Mouse (Mus musculus) neural tube, embryonic 15.5 days (tissue): ENCODE measurements around the gene Bik. TPM values are rescaled to one million over a fixed set of nuclear protein-coding genes. Genes with fewer than 3 reads are reported as not detected.

Source experiments
- ATAC-seq: fragments of 200-750 bp; cut with Nextera tagmentation; 2 replicates; pipeline ENCODE4 v1.8.0; 2017; ENCODE audit warnings: mild to moderate bottlenecking, moderate TSS enrichment, moderate library complexity; ENCODE audit not compliant: low FRiP score
- H3K27ac ChIP-seq: fragments of 300-500 bp; sonication (generic); replicated peaks from 2 replicates; pipeline ENCODE4 v1.5.1; 2015; ENCODE audit warnings: mild to moderate bottlenecking, inconsistent platforms
- H3K27me3 ChIP-seq: fragments of 300-500 bp; sonication (generic); replicated peaks from 2 replicates; pipeline ENCODE4 v1.6.1; 2015; ENCODE audit warnings: inconsistent platforms
- H3K36me3 ChIP-seq: fragments of 300-500 bp; sonication (generic); 2 replicates; pipeline ENCODE4 v1.6.1; 2015; ENCODE audit warnings: inconsistent platforms
- H3K4me1 ChIP-seq: fragments of 300-500 bp; sonication (generic); 2 replicates; pipeline ENCODE4 v1.6.1; 2015; ENCODE audit warnings: inconsistent platforms
- H3K4me2 ChIP-seq: fragments of 300-500 bp; sonication (generic); 2 replicates; pipeline ENCODE4 v1.6.1; 2015; ENCODE audit warnings: inconsistent platforms, mild to moderate bottlenecking, moderate library complexity
- H3K4me3 ChIP-seq: fragments of 300-500 bp; sonication (generic); replicated peaks from 2 replicates; pipeline ENCODE4 v1.5.1; 2015; ENCODE audit warnings: mild to moderate bottlenecking, inconsistent platforms
- H3K9ac ChIP-seq: fragments of 300-500 bp; sonication (generic); replicated peaks from 2 replicates; pipeline ENCODE4 v1.6.1; 2015; ENCODE audit warnings: mild to moderate bottlenecking, inconsistent platforms
- H3K9me3 ChIP-seq: fragments of 300-500 bp; sonication (generic); replicated peaks from 2 replicates; pipeline ENCODE4 v1.6.1; 2016; ENCODE audit warnings: inconsistent platforms
- WGBS: fragments of 180-500 bp; shearing (Covaris S2); methylation state at CpG from one replicate; pipeline ENCODE4 v1.1.7; 2015; ENCODE audit warnings: mixed read lengths; 5-methylcytosine and 5-hydroxymethylcytosine counted together
- polyA plus RNA-seq: library from polyadenylated mRNA; unstranded; fragments of >200 nt; fragmentation: Nextera tagmentation; extraction: Ambion mirVana; gene quantifications from 2 replicates; pipeline ENCODE4 v1.2.1, GENCODE M21; 2015

The Bik gene
- polyA plus RNA-seq, 1 experiment from 2014 or later, result 0.75 TPM

DNA sequence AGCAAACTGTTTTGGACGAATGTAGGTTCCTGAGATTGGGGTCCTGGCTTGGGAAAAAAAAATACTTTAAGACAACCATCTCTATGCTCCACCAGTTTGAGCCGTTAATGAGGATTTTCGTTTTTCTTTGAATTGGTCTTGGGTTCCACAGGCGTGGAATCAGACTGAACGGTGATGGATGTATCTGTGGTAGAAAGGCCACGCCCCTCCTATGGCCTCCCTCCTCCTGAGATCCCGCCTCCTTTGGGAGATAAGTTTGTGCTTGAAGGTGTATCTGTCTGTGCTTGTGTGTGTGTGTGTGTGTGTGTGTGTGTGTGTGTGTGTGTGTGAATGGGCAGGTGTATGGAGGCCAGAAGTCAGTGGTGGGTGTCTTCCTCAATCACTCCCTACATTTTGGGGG, 5.9 kb downstream of the Bik start:
- no peak for ATAC-seq
- H3K9ac ChIP-seq, result no peak overlapping the region
- H3K27me3 ChIP-seq, result peaks cover 17% of the 10 kb centered on the region
- WGBS, result 82% methylated on average over 7 of the region's 7 CpGs
- no peak overlapping the region for H3K4me3 ChIP-seq
- no peaks in the 10 kb centered on the region for H3K4me1 ChIP-seq
- no peaks in the 10 kb centered on the region for H3K36me3 ChIP-seq
- no peak overlapping the region for H3K27ac ChIP-seq
- H3K4me2 ChIP-seq, result no peak overlapping the region
- no peaks in the 10 kb centered on the region for H3K9me3 ChIP-seq

- Histone ChIP-seq H3K36me3 (no peaks in the 10 kb centered on the region), H3K27ac (no peak overlapping the region), H3K4me3 (no peak overlapping the region), H3K9me3 (no peaks in the 10 kb centered on the region), H3K9ac (no peak overlapping the region), H3K27me3 (no peaks in the 10 kb centered on the region), H3K4me2 (no peak overlapping the region), H3K4me1 (no peaks in the 10 kb centered on the region)
- 80% methylated on average over 17 of the region's 17 CpGs for WGBS
- no peak for ATAC-seq
Measured at GRCm38 (mm10) chr15:83534960-83535889, 8.6 kb downstream of the Bik start.

DNA sequence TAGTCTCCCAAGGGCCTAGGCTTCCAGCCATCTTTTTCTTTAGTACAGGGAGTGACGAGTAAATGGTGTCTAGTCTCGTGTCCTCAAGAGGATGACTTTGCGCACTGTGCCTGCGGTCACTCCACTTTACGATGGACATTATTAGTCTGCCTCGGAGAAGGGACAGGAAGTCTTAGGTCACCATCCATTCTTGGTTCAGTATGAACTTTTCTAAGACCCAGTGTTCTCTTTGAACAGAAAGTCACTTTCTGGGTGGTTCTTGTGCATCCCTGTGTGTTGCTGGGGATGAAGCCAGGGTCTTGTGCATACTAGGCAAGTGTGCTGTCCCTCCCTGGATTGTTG, 9.2 kb downstream of the Bik start:
- Histone ChIP-seq H3K4me3 (no peak overlapping the region), H3K27ac (no peak overlapping the region), H3K4me2 (no peak overlapping the region), H3K9me3 (no peaks in the 10 kb centered on the region), H3K4me1 (no peaks in the 10 kb centered on the region), H3K36me3 (no peaks in the 10 kb centered on the region), H3K9ac (no peak overlapping the region), H3K27me3 (no peaks in the 10 kb centered on the region)
- ATAC-seq, result no peak
- 76% methylated on average over 6 of the region's 6 CpGs for WGBS

- H3K4me3 ChIP-seq, result no peak overlapping the region
- no peak for ATAC-seq
- no peaks in the 10 kb centered on the region for H3K4me1 ChIP-seq
- H3K27me3 ChIP-seq, result no peaks in the 10 kb centered on the region
- H3K9me3 ChIP-seq, result no peaks in the 10 kb centered on the region
- 97% methylated on average over 2 of the region's 2 CpGs for WGBS
- H3K27ac ChIP-seq, result no peak overlapping the region
- H3K4me2 ChIP-seq, result no peak overlapping the region
- H3K36me3 ChIP-seq, result no peaks in the 10 kb centered on the region
- no peak overlapping the region for H3K9ac ChIP-seq
Measured at GRCm38 (mm10) chr15:83538855-83539254, 12.2 kb downstream of the Bik start.

- Histone ChIP-seq H3K4me3 (no peak overlapping the region), H3K27ac (no peak overlapping the region), H3K4me1 (no peaks in the 10 kb centered on the region), H3K4me2 (no peak overlapping the region), H3K36me3 (no peaks in the 10 kb centered on the region), H3K9ac (no peak overlapping the region), H3K9me3 (no peaks in the 10 kb centered on the region), H3K27me3 (no peaks in the 10 kb centered on the region)
- 72% methylated on average over 4 of the region's 4 CpGs for WGBS
- ATAC-seq, result no peak
Measured at GRCm38 (mm10) chr15:83539905-83540304, 13.2 kb downstream of the Bik start.

DNA sequence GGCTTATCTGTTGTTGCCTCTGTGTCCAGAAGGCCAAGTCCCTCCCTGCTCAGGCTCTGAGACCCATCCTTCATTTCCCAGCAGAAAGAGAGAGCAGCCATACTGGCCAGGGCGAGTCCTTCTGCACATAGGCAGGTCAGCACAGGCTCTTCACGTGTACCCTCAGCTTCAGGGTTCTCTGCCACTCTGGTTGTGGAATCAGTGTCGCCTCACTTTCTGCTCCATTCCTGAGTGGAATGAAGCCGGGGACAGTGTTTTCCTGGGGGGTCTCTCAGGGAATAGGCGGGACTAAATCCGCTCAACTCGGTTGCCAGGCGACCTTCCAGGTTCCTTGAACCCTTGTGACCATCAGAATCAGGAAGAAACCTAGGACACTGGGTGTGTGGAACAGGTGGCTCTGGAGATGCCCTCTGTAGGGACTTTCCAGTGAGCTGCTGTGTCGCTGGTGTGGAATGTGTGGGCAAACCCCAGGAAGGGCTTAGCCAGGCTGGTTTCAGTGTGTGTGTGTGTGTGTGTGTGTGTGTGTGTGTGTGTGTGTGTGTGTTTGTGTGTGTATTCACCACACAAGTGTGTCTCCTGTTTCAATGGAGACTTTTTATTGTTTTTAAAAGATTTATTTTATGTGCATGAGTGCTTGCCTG, 15.1 kb downstream of the Bik start:
- no peak overlapping the region for H3K9ac ChIP-seq
- WGBS, result 83% methylated on average over 9 of the region's 9 CpGs
- ATAC-seq, result no peak
- H3K4me1 ChIP-seq, result no peaks in the 10 kb centered on the region
- no peak overlapping the region for H3K4me2 ChIP-seq
- peaks cover 15% of the 10 kb centered on the region for H3K36me3 ChIP-seq
- H3K9me3 ChIP-seq, result no peaks in the 10 kb centered on the region
- no peak overlapping the region for H3K4me3 ChIP-seq
- H3K27me3 ChIP-seq, result no peaks in the 10 kb centered on the region
- no peak overlapping the region for H3K27ac ChIP-seq

- H3K4me3 ChIP-seq, result no peak overlapping the region
- peaks cover 50% of the 10 kb centered on the region for H3K36me3 ChIP-seq
- no peak overlapping the region for H3K27ac ChIP-seq
- no peak overlapping the region for H3K9ac ChIP-seq
- H3K9me3 ChIP-seq, result no peaks in the 10 kb centered on the region
- ATAC-seq, result no peak
- H3K27me3 ChIP-seq, result no peaks in the 10 kb centered on the region
- no peaks in the 10 kb centered on the region for H3K4me1 ChIP-seq
- WGBS, result 90% methylated on average over 7 of the region's 7 CpGs
- H3K4me2 ChIP-seq, result no peak overlapping the region
Measured at GRCm38 (mm10) chr15:83546029-83546428, 19.4 kb downstream of the Bik start.

GRCm38 (mm10) chr15:83547144-83547543, 20.5 kb downstream of the Bik start:
- Histone ChIP-seq H3K4me3 (no peak overlapping the region), H3K4me1 (no peaks in the 10 kb centered on the region), H3K27me3 (no peaks in the 10 kb centered on the region), H3K9ac (no peak overlapping the region), H3K27ac (no peak overlapping the region), H3K9me3 (no peaks in the 10 kb centered on the region), H3K4me2 (no peak overlapping the region), H3K36me3 (peaks cover 54% of the 10 kb centered on the region)
- WGBS, result 92% methylated on average over 8 of the region's 8 CpGs
- no peak for ATAC-seq

- no peak for ATAC-seq
- Histone ChIP-seq H3K4me3 (no peak overlapping the region), H3K27ac (no peak overlapping the region), H3K9me3 (no peaks in the 10 kb centered on the region), H3K4me2 (no peak overlapping the region), H3K36me3 (peaks cover 58% of the 10 kb centered on the region), H3K9ac (no peak overlapping the region), H3K27me3 (no peaks in the 10 kb centered on the region), H3K4me1 (peaks cover 18% of the 10 kb centered on the region)
- WGBS, result 87% methylated on average over 2 of the region's 2 CpGs
Measured at GRCm38 (mm10) chr15:83550137-83550536, 23.5 kb downstream of the Bik start.

- Histone ChIP-seq H3K27me3 (no peaks in the 10 kb centered on the region; the same call in 1 of the 2 replicates), H3K9me3 (no peaks in the 10 kb centered on the region), H3K36me3 (peaks cover 24% of the 10 kb centered on the region), H3K4me1 (peaks cover 26% of the 10 kb centered on the region), H3K9ac (no peak overlapping the region), H3K4me3 (no peak overlapping the region), H3K4me2 (no peak overlapping the region), H3K27ac (no peak overlapping the region)
- ATAC-seq, result no peak
Measured at GRCm38 (mm10) chr15:83553831-83554230, 27.2 kb downstream of the Bik start.

DNA sequence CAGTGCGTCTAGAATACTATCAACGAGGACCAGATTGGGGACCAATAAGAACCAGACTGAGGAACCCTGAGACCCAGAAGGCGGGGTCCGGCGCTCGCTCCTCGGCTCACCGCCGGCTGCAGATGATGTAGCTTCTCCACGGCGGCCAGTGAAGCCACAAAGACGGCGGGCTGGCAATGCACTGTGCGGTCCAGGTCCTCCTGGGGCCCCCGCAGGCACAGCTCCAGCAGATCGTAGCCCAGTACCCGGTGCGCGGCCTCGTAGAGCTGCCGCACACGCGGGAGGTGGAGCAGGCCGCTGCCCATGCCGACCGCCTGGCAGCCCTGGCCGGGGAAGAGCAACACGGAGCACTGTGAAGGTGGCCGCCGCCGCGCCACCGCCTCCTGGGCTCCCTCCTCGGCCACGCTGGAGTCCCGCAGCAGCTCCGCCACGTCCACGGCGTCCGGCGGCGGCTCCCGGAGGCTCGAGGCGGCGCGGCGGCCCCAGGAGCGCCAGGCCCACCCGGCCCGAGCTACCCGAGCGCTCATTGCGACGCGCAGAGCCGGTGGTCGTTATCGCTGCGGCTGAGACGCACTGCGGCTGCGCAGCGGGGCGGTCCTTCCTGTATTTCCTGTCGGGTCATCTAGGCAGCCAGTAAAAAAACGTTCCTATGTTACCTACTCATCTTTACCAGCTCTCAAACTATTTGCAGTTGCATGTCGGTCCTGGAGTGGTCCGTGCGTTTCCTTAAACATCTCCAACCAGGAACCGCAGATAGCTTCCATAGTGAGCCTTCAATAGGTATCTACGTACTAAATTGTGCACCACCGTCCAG, 28.7 kb downstream of the Bik start:
- peak; percentile 90 for ATAC-seq
- no peaks in the 10 kb centered on the region for H3K9me3 ChIP-seq
- H3K4me3 ChIP-seq, result peak overlapping the region; percentile 86
- under 1% methylated on average over 74 of the region's 74 CpGs for WGBS
- no peaks in the 10 kb centered on the region; the same call in 1 of the 2 replicates for H3K27me3 ChIP-seq
- peak overlapping the region; percentile 98 for H3K9ac ChIP-seq
- peaks cover 26% of the 10 kb centered on the region for H3K4me1 ChIP-seq
- peak overlapping the region; percentile 96 for H3K27ac ChIP-seq
- peak overlapping the region; percentile 65 for H3K4me2 ChIP-seq
- H3K36me3 ChIP-seq, result peaks cover 15% of the 10 kb centered on the region
